Comparison of ENCODE assay signal across 14 mouse cellular contexts in the genomic region with DNA sequence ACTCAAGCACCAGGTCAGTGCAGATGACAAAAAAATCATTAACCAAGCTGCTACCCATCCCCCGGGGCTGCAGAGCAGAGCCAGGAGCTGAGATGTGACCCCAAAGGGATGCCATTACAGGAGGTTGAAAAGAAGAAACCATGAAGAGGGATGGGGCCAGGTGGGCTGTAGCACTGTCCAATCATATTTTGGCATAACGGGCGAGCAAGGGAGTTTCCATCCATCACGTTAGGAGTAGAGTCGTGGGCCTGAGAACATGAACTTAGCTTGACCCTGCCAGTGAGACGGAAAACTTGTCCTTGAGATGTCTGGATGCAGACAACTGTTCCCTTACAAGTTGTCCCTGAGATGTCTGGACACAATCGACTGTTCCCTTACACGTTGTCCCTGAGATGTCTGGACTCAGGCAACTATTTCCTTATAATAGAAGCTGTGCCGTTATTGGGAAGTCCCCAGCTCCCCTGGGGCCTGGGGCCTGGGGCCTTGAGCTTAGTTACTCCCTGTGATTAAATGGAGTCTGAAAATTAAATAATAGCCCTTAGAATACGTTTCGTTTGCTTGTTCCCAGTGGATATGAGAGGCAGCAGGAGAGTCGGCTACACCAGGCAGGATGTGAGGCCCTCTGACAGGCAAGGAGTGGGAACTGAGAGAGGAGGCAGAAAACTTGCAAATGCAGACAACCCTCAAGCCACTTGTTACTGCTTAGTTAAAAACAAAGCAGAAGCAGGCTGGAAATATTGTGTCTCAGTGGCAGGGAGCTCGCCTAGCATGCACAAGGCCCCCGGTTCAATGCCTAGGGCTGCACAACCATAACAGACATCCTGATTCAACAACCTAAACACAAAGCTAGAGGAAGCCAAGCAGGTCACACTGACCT. TPM values are rescaled to one million over a fixed set of nuclear protein-coding genes. Genes with fewer than 3 reads are reported as not detected.
A peak's percentile ranks its signal among the peaks of the same experiment; 100 is the strongest.
DNase-seq lines count a peak whose midpoint lies in the region; ATAC-seq and TF ChIP-seq lines count a peak whose summit lies in the region.
"Had no signal": no experiment of that assay in that cellular context is flagged by ENCODE, and none has a peak within 500 bp of the region (broad histone marks: within the 10 kb centered on the region; RNA-seq: fewer than 3 reads in every experiment).

No protein-coding gene starts in this region.

- no peak overlapping the region for H3K4me3 ChIP-seq in heart, embryonic 10.5 days
- H3K4me3 ChIP-seq in stomach, embryonic 16.5 days (replicated peaks; ENCODE audit: low read length), result no peak overlapping the region
- H3K4me3 ChIP-seq in stomach, postnatal 0 days (ENCODE audit: low read depth, low read length), result no peak overlapping the region
- no peak overlapping the region for H3K4me3 ChIP-seq in heart, embryonic 15.5 days
- H3K4me3 ChIP-seq: liver, embryonic 13.5 days; midbrain, embryonic 10.5 days; neural tube, embryonic 13.5 days had no signal

- no peak for DNase-seq in heart, embryonic 10.5 days (ENCODE audit: low spot score)
- DNase-seq in heart, postnatal 14 days, result no peak
- no peak for DNase-seq in stomach, postnatal 0 days (ENCODE audit: low spot score)
- DNase-seq in splenic B cell, adult 2 months (ENCODE audit: low read depth, low spot score), result peak; percentile 62
- DNase-seq in thymus, postnatal 0 days (ENCODE audit: low spot score), result no peak
- no peak for DNase-seq in right cerebral cortex, postnatal 25 days
- DNase-seq: cerebellum, postnatal 14 days; liver, embryonic 13.5 days; thymus, postnatal 4 days had no signal

- peak overlapping the region; percentile 75 for H3K27ac ChIP-seq in heart, embryonic 10.5 days
- H3K27ac ChIP-seq in stomach, embryonic 16.5 days (ENCODE audit: low read length), result peak overlapping the region; percentile 4; the same call in 1 of the 2 replicates
- no peak overlapping the region for H3K27ac ChIP-seq in stomach, postnatal 0 days (replicated peaks)
- peak overlapping the region; percentile 74 for H3K27ac ChIP-seq in heart, embryonic 15.5 days
- H3K27ac ChIP-seq: midbrain, embryonic 10.5 days; neural tube, embryonic 13.5 days had no signal

- no peaks in the 10 kb centered on the region for H3K36me3 ChIP-seq in heart, embryonic 10.5 days
- no peaks in the 10 kb centered on the region for H3K36me3 ChIP-seq in stomach, embryonic 16.5 days (ENCODE audit: control insufficient read depth, insufficient read depth, low read length)
- H3K36me3 ChIP-seq in stomach, postnatal 0 days (ENCODE audit: control insufficient read depth, insufficient read depth, low read length), result no peaks in the 10 kb centered on the region
- H3K36me3 ChIP-seq in heart, embryonic 15.5 days, result no peaks in the 10 kb centered on the region
- no peaks in the 10 kb centered on the region for H3K36me3 ChIP-seq in splenic B cell, adult 2 months (ENCODE audit: control insufficient read depth, insufficient read depth, low read length, poor library complexity, severe bottlenecking)
- H3K36me3 ChIP-seq: liver, embryonic 13.5 days; midbrain, embryonic 10.5 days; neural tube, embryonic 13.5 days had no signal

- H3K9me3 ChIP-seq in heart, embryonic 10.5 days, result no peaks in the 10 kb centered on the region
- no peaks in the 10 kb centered on the region for H3K9me3 ChIP-seq in stomach, embryonic 16.5 days (replicated peaks; ENCODE audit: control insufficient read depth, low read length)
- H3K9me3 ChIP-seq in stomach, postnatal 0 days (ENCODE audit: control insufficient read depth, low read length), result no peaks in the 10 kb centered on the region
- no peaks in the 10 kb centered on the region for H3K9me3 ChIP-seq in heart, embryonic 15.5 days (replicated peaks)
- H3K9me3 ChIP-seq: midbrain, embryonic 10.5 days; neural tube, embryonic 13.5 days had no signal

- no peak for ATAC-seq in stomach, embryonic 16.5 days (ENCODE audit: insufficient read depth, low FRiP score)
- ATAC-seq in stomach, postnatal 0 days (ENCODE audit: low FRiP score, low TSS enrichment), result no peak
- no peak for ATAC-seq in heart, embryonic 15.5 days (replicated peaks; ENCODE audit: insufficient number of reproducible peaks, insufficient read depth, low FRiP score, low read depth)

- H3K9ac ChIP-seq in stomach, embryonic 16.5 days (ENCODE audit: low read length), result no peak overlapping the region
- H3K9ac ChIP-seq in stomach, postnatal 0 days (ENCODE audit: low read length), result no peak overlapping the region
- H3K9ac ChIP-seq in heart, embryonic 15.5 days, result no peak overlapping the region
- H3K9ac ChIP-seq: liver, embryonic 13.5 days; neural tube, embryonic 13.5 days had no signal

- TF ChIP-seq EP300 in stomach, postnatal 0 days (optimal IDR thresholded peaks at IDR 0.05), result no peak

- H3K27me3 ChIP-seq in heart, embryonic 10.5 days (ENCODE audit: insufficient read depth, poor library complexity, severe bottlenecking), result no peaks in the 10 kb centered on the region
- no peaks in the 10 kb centered on the region for H3K27me3 ChIP-seq in stomach, embryonic 16.5 days (ENCODE audit: control insufficient read depth, insufficient read depth, low read length)
- H3K27me3 ChIP-seq in stomach, postnatal 0 days (ENCODE audit: control insufficient read depth, insufficient read depth, low read length), result no peaks in the 10 kb centered on the region
- H3K27me3 ChIP-seq in heart, embryonic 15.5 days, result no peaks in the 10 kb centered on the region
- no peaks in the 10 kb centered on the region for H3K27me3 ChIP-seq in splenic B cell, adult 2 months (ENCODE audit: control insufficient read depth, insufficient read depth, low read length, poor library complexity, severe bottlenecking)
- H3K27me3 ChIP-seq: liver, embryonic 13.5 days had no signal

- no peak for TF ChIP-seq CTCF in stomach, postnatal 0 days (IDR thresholded peaks at IDR 0.05; ENCODE audit: low read depth)

- H3K4me1 ChIP-seq in heart, embryonic 10.5 days, result peaks cover 46% of the 10 kb centered on the region
- peaks cover 25% of the 10 kb centered on the region; the same call in 1 of the 2 replicates for H3K4me1 ChIP-seq in stomach, embryonic 16.5 days (ENCODE audit: control insufficient read depth, insufficient read depth, low read length)
- no peaks in the 10 kb centered on the region for H3K4me1 ChIP-seq in stomach, postnatal 0 days (replicated peaks; ENCODE audit: control insufficient read depth, insufficient read depth)
- peaks cover 27% of the 10 kb centered on the region for H3K4me1 ChIP-seq in heart, embryonic 15.5 days (replicated peaks)

- no peak overlapping the region for H3K4me2 ChIP-seq in stomach, embryonic 16.5 days (ENCODE audit: low read depth, low read length)
- no peak overlapping the region for H3K4me2 ChIP-seq in stomach, postnatal 0 days (replicated peaks; ENCODE audit: low read depth)
- H3K4me2 ChIP-seq in heart, embryonic 15.5 days, result no peak overlapping the region
- H3K4me2 ChIP-seq: liver, embryonic 13.5 days; neural tube, embryonic 13.5 days had no signal

- WGBS in heart, embryonic 10.5 days, result 54% methylated on average over 14 of the region's 14 CpGs
- WGBS in stomach, embryonic 16.5 days, result 38% methylated on average over 14 of the region's 14 CpGs
- 50% methylated on average over 14 of the region's 14 CpGs for WGBS in stomach, postnatal 0 days
- 47% methylated on average over 14 of the region's 14 CpGs for WGBS in heart, embryonic 15.5 days

- intact Hi-C loops in heart, postnatal 14 days (cut with DNase I), result loop anchor here (5.0 kb wide), 1 partner anchor 97 kb away; the partner anchor contains the start of gene Grasp

RNA-seq across cellular contexts. Expression of gene 6030408B16Rik, which starts 26.1 kb away (rescaled TPM):
- polyA plus RNA-seq in heart, embryonic 10.5 days (2016; fragmentation: Nextera tagmentation; extraction: Ambion mirVana), result 0.49 and 1.8 TPM in 2 replicates
- 1 to 10 TPM; 1.7 to 1.8 TPM for total RNA-seq in heart, postnatal 14 days (2021)
- polyA plus RNA-seq in stomach, embryonic 16.5 days (2015; fragmentation: Nextera tagmentation; extraction: Ambion mirVana), result 9.4 and 9.5 TPM in 2 replicates
- 2.4 TPM in 2 replicates for polyA plus RNA-seq in stomach, postnatal 0 days (2015; fragmentation: Nextera tagmentation; extraction: Ambion mirVana)
- polyA plus RNA-seq in heart, embryonic 15.5 days (2015; fragmentation: Nextera tagmentation; extraction: Ambion mirVana), result 3.1 and 4.8 TPM in 2 replicates
- 0.22 and 0.40 TPM in 2 replicates for polyA plus RNA-seq in thymus, postnatal 0 days (2015; fragmentation: Nextera tagmentation; extraction: Ambion mirVana)
- polyA plus RNA-seq: large intestine, adult 2 months had no signal

RNA-seq across cellular contexts. Expression of gene Atg101, which starts 35.1 kb away (rescaled TPM):
- 59.5 and 77.0 TPM in 2 replicates for polyA plus RNA-seq in heart, embryonic 10.5 days (2016; fragmentation: Nextera tagmentation; extraction: Ambion mirVana)
- 10 to 100 TPM; 24.7 to 25.5 TPM for total RNA-seq in heart, postnatal 14 days (2021)
- polyA plus RNA-seq in stomach, embryonic 16.5 days (2015; fragmentation: Nextera tagmentation; extraction: Ambion mirVana), result 66.9 and 67.0 TPM in 2 replicates
- polyA plus RNA-seq in stomach, postnatal 0 days (2015; fragmentation: Nextera tagmentation; extraction: Ambion mirVana), result 49.3 and 50.4 TPM in 2 replicates
- polyA plus RNA-seq in heart, embryonic 15.5 days (2015; fragmentation: Nextera tagmentation; extraction: Ambion mirVana), result 52.0 and 59.9 TPM in 2 replicates
- 95.1 and 103 TPM in 2 replicates for polyA plus RNA-seq in thymus, postnatal 0 days (2015; fragmentation: Nextera tagmentation; extraction: Ambion mirVana)

RNA-seq across cellular contexts. Expression of gene Krt80, which starts 50.8 kb away (rescaled TPM):
- polyA plus RNA-seq in heart, embryonic 10.5 days (2016; fragmentation: Nextera tagmentation; extraction: Ambion mirVana), result 0.80 and 1.7 TPM in 2 replicates
- 1 to 10 TPM; 1.1 to 1.6 TPM for total RNA-seq in heart, postnatal 14 days (2021)
- polyA plus RNA-seq in stomach, embryonic 16.5 days (2015; fragmentation: Nextera tagmentation; extraction: Ambion mirVana), result 37.4 and 64.5 TPM in 2 replicates
- polyA plus RNA-seq in stomach, postnatal 0 days (2015; fragmentation: Nextera tagmentation; extraction: Ambion mirVana), result 63.0 and 75.8 TPM in 2 replicates
- polyA plus RNA-seq in heart, embryonic 15.5 days (2015; fragmentation: Nextera tagmentation; extraction: Ambion mirVana), result 7.4 and 8.1 TPM in 2 replicates
- 0.65 and 0.72 TPM in 2 replicates for polyA plus RNA-seq in thymus, postnatal 0 days (2015; fragmentation: Nextera tagmentation; extraction: Ambion mirVana)
